Mouse (Mus musculus): ENCODE results near the gene Hist1h2bh. TPM values are rescaled to one million over a fixed set of nuclear protein-coding genes. Genes with fewer than 3 reads are reported as not detected.
"Not testable (repeated sequence)": the region's sequence is repeated elsewhere in the genome, so short reads cannot be mapped to it uniquely, and the experiment has no call there.

Hist1h2bh gene
- polyA plus RNA-seq, 1 experiment from 2014 or later: 0.61 TPM

- H3K4me1 ChIP-seq (replicated peaks); H3K27me3 ChIP-seq; H3K9me3 ChIP-seq; ATAC-seq (ENCODE audit: low read depth); H3K36me3 ChIP-seq: not testable (repeated sequence)
- H3K4me2 ChIP-seq: peak overlapping the region; percentile 67
- H3K9ac ChIP-seq: peak overlapping the region; percentile 66
- peak overlapping the region; percentile 74 for H3K27ac ChIP-seq (replicated peaks)
- H3K4me3 ChIP-seq: peak overlapping the region; percentile 46
- WGBS: 6% methylated on average over 3 of the region's 3 CpGs
Measured at GRCm38 (mm10) chr13:23542225-23542980, 789 bp downstream of the Hist1h2bh start.

DNA sequence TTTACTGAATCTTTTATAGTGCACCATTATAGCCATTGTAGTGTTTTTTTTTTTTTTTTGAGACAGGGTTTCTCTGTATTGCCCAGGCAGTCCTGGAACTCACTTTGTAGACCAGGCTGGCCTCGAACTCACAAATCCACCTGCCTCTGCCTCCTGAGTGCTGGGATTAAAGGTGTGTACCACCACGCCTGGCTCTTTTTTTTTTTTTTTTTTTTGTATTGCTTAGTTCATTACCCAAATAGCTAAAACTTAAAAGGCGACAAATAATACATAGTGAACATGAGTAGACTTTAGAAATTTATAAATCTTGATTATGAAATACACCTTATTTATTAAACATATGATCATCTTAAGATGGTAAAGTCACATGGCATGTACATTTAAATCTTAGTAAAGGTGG lies 1.7 kb downstream of the Hist1h2bh start:
- Histone ChIP-seq H3K4me3 (no peak overlapping the region), H3K27ac (replicated peaks) (no peak overlapping the region), H3K4me2 (no peak overlapping the region), H3K9ac (no peak overlapping the region), H3K4me1 (replicated peaks) (peaks cover 13% of the 10 kb centered on the region), H3K9me3 (no peaks in the 10 kb centered on the region), H3K36me3 (no peaks in the 10 kb centered on the region), H3K27me3 (no peaks in the 10 kb centered on the region)
- 90% methylated on average over 3 of the region's 3 CpGs for WGBS
- no peak for ATAC-seq (ENCODE audit: low read depth)

- H3K27ac ChIP-seq (replicated peaks); H3K9ac ChIP-seq; H3K9me3 ChIP-seq; H3K27me3 ChIP-seq; H3K36me3 ChIP-seq; H3K4me3 ChIP-seq; ATAC-seq (ENCODE audit: low read depth); H3K4me2 ChIP-seq: not testable (repeated sequence)
- 58% methylated on average over 1 of the region's 1 CpGs for WGBS
- H3K4me1 ChIP-seq (replicated peaks): peaks cover 23% of the 10 kb centered on the region
Measured at GRCm38 (mm10) chr13:23539821-23540220, 3.4 kb downstream of the Hist1h2bh start.

- Histone ChIP-seq H3K9me3 (no peaks in the 10 kb centered on the region), H3K4me2 (no peak overlapping the region), H3K27me3 (no peaks in the 10 kb centered on the region), H3K9ac (no peak overlapping the region), H3K4me1 (replicated peaks) (peaks cover 34% of the 10 kb centered on the region), H3K27ac (replicated peaks) (no peak overlapping the region), H3K36me3 (no peaks in the 10 kb centered on the region), H3K4me3 (no peak overlapping the region)
- no peak for ATAC-seq (ENCODE audit: low read depth)
- WGBS: 71% methylated on average over 5 of the region's 5 CpGs
Measured at GRCm38 (mm10) chr13:23538249-23538648, 4.9 kb downstream of the Hist1h2bh start.

DNA sequence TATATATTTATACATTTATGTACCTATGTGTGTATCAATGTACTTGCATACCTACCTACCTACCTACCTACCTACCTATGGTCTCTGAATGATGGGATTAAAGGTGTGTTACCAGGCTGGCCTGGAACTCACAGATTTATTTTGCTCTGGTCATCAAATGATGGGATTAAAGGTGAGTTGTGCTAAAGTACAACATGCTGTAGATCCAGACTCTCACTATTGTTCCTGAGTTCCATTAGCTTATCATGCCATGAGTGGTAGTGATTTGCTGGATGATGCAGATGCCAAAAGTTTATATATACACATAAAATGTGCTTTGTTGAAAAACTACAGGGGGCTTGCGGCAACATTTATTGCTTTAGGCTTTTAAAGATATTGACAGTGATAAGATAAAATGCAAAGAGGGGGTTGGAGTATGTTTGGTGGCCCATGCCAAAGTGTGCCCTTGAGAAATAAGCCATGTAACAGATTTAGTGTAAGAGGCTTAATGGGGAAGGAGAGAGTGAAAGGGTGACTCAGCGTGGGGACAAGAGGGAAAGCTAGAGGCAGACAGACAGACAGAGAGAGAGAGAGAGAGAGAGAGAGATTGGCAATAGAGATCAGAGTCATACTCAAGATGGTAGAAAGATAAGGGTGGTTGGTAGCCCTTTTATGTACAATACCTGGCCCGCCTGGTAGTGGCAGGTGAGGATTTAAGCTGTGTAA lies 6.0 kb downstream of the Hist1h2bh start:
- Histone ChIP-seq H3K4me1 (replicated peaks) (peaks cover 39% of the 10 kb centered on the region), H3K4me3 (no peak overlapping the region; the same call in 1 of the 2 replicates), H3K9ac (0 out of 2 replicates have a peak overlapping the region, but pooled peaks have one; percentile 9), H3K36me3 (no peaks in the 10 kb centered on the region), H3K27ac (replicated peaks) (no peak overlapping the region), H3K27me3 (no peaks in the 10 kb centered on the region), H3K9me3 (no peaks in the 10 kb centered on the region), H3K4me2 (peak overlapping the region; percentile 74)
- 87% methylated on average over 3 of the region's 3 CpGs for WGBS
- no peak for ATAC-seq (ENCODE audit: low read depth)

- WGBS: 21% methylated on average over 7 of the region's 7 CpGs
- Histone ChIP-seq H3K27me3 (no peaks in the 10 kb centered on the region), H3K4me3 (peak overlapping the region; percentile 59), H3K36me3 (no peaks in the 10 kb centered on the region), H3K9me3 (no peaks in the 10 kb centered on the region), H3K4me1 (replicated peaks) (peaks cover 42% of the 10 kb centered on the region), H3K27ac (replicated peaks) (no peak overlapping the region), H3K4me2 (peak overlapping the region; percentile 74), H3K9ac (peak overlapping the region; percentile 55; the same call in 1 of the 2 replicates)
- no peak for ATAC-seq (ENCODE audit: low read depth)
Measured at GRCm38 (mm10) chr13:23536076-23536822, 6.9 kb downstream of the Hist1h2bh start.

- WGBS: under 1% methylated on average over 53 of the region's 62 CpGs
- H3K27me3 ChIP-seq, H3K36me3 ChIP-seq, H3K9me3 ChIP-seq: not testable (repeated sequence)
- Histone ChIP-seq H3K27ac (replicated peaks) (peak within 1 kb of the TSS; percentile 74), H3K4me2 (peak within 1 kb of the TSS; percentile 74), H3K4me1 (replicated peaks) (peaks cover 42% of the 10 kb centered on the region), H3K4me3 (peak within 1 kb of the TSS; percentile 59), H3K9ac (peak within 1 kb of the TSS; percentile 61)
- ATAC-seq (ENCODE audit: low read depth): peak; percentile 89
Measured at GRCm38 (mm10) chr13:23535137-23536075, 7.8 kb downstream of the Hist1h2bh start, which contains the start of gene Hist1h3g. Hist1h3g (plus strand) TSS chr13:23535422.

DNA sequence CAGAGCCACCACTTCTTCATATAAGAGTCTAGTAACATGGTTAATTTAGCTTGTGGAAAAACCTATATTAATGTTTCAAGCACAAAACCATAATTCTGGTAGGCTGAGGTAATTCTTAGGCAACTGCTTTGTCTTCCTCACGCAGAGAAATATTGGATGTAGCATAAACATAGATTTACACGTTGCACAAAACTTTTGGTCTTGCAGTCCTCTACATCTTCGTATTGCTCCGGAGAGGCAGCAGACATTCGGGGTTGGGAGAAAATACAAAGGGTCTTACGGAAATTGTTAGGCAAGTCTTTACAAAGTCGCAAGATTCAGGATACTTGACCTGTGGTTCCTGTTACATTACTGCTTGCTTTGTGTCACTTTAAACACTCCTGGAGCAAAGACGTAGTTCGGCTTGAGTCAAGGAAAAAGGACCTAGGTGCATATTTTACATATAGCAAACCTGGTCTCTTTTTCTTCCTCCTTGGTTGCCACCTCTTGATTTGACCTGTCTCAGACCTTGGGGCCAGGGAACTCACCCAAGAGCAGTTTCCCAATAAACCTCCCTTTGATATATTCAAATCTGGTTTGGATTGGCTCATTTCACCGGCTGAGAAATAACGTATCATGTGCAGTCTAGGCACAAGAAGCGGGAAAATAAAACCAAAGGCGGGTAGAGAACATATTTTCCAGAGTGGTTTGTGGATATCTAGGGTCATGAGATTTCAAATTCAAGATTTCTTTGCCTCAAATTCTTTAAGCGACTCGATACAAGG lies 8.6 kb downstream of the Hist1h2bh start:
- Histone ChIP-seq H3K4me2 (peak overlapping the region; percentile 74), H3K9me3 (no peaks in the 10 kb centered on the region), H3K27ac (replicated peaks) (peak overlapping the region; percentile 74), H3K9ac (peak overlapping the region; percentile 61), H3K36me3 (no peaks in the 10 kb centered on the region), H3K4me1 (replicated peaks) (peaks cover 48% of the 10 kb centered on the region), H3K27me3 (no peaks in the 10 kb centered on the region), H3K4me3 (peak overlapping the region; percentile 59)
- WGBS: under 1% methylated on average over 15 of the region's 15 CpGs
- no peak for ATAC-seq (ENCODE audit: low read depth)

DNA sequence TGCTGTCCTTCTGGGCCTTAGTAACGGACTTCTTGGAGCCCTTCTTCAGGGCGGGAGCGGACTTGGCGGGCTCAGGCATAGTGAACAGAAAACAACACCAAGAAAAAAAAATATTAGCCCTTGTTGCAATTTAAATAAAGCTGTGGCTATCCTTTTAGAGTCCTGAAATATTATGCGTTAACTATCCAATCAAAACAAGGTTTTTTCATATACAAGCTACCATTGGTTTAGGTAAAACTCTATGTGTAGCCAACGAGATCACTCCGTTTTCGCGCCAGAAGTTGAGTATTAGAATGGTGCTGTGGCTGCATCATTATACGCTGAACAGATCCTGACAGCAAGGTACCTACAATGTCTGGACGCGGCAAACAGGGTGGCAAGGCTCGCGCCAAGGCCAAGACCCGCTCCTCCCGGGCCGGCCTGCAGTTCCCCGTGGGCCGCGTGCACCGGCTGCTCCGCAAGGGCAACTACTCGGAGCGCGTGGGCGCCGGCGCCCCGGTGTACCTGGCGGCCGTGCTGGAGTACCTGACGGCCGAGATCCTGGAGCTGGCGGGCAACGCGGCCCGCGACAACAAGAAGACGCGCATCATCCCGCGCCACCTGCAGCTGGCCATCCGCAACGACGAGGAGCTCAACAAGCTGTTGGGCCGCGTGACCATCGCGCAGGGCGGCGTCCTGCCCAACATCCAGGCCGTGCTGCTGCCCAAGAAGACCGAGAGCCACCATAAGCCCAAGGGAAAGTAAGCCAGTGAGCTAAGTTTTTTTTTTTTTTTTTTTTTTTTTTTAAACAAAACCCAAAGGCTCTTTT lies 9.4 kb downstream of the Hist1h2bh start, which contains the start of gene Hist1h2af:
Gene Hist1h2af (plus strand): TSS at position 347 of the 808 bp plus-strand sequence.
- WGBS: under 1% methylated on average over 25 of the region's 53 CpGs
- Histone ChIP-seq H3K4me3 (peak within 1 kb of the TSS; percentile 59), H3K27ac (replicated peaks) (peak within 1 kb of the TSS; percentile 84), H3K9ac (peak within 1 kb of the TSS; percentile 85), H3K4me2 (peak within 1 kb of the TSS; percentile 74), H3K4me1 (replicated peaks) (peaks cover 54% of the 10 kb centered on the region)
- not testable (repeated sequence) for H3K27me3 ChIP-seq, H3K9me3 ChIP-seq, H3K36me3 ChIP-seq
- peak; percentile 15; the same call in 1 of the 2 replicates for ATAC-seq (ENCODE audit: low read depth)

All from neural tube, embryonic 13.5 days (tissue).